Mouse (Mus musculus) lung, adult 10 weeks (tissue): ENCODE measurements around the gene Nhs. TPM values are rescaled to one million over a fixed set of nuclear protein-coding genes. Genes with fewer than 3 reads are reported as not detected.

Source experiments
- polyA plus RNA-seq: library from polyadenylated mRNA; stranded (reverse); fragments of 350-450 nt; fragmentation: Illumina TruSeq; extraction: RNeasy Lipid Tissue Mini Kit (QIAGEN cat#74804); gene quantifications from one replicate; pipeline ENCODE4 v1.2.3, GENCODE M21; 2014; ENCODE audit warnings: low read depth, low replicate concordance; ENCODE audit not compliant: insufficient read depth

Nhs gene
- polyA plus RNA-seq: 0.32 TPM

DNA sequence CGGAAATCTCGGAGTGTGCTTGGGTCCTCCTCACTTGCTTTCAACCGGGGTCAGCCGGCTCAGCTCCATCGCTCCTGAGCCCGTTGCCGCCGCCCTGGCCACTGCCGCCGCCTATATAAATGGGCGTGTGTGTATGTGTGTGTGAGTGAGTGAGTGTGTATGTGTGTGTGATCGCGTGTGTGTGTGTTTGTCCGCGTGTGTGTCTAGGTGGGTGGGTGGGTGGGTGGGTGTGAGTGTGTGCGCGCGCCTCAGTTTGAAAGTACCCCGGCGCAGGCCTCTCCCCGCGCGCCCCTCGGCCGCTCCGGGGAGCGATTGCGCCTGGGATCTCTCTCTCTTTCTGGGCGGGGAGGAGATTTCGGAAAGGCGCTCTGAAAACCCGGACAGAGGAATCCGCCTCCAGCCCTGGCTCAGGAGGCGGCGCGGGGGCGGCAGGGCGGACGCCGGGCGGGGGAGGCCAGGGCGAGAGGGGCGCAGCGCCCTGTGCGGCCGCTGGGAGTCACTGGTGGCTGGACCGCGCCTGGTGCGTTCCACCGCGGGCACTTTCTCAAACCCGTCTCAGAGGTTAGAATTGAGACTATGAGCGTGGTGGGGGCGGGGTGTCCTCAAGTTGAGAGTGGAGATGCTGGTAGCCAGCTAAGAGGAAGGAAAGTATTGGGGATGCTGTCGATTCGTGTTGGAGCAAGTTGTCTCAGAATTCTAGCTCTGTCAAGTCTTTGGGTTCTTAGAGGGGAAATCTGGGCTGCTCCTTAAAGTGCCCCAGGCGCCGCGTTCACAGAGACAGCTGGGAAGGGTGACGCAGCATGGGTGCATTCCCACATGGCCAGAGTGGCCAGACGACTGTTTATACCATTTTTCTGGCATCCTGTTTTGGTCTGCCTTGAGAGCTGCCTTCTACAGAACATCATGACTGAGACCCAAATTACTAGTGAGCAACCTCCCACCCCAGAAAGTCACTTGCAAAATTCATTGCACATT lies at the start of gene Nhs:
TSS of gene Nhs (minus strand) at position 94 of the 975 bp plus-strand sequence.

